Mouse (Mus musculus): ENCODE data around the gene Plin3. TPM values are rescaled to one million over a fixed set of nuclear protein-coding genes. Genes with fewer than 3 reads are reported as not detected.
A peak's percentile ranks its signal among the peaks of the same experiment; 100 is the strongest.

The Plin3 gene
- polyA plus RNA-seq, 2 experiments = 41.0 to 90.3 TPM

- Histone ChIP-seq H3K4me2 (replicated peaks; ENCODE audit: low read depth, low read length, severe bottlenecking) (peak overlapping the region; percentile 81), H3K36me3 (ENCODE audit: control insufficient read depth, insufficient read depth, low read length) (peaks cover 41% of the 10 kb centered on the region), H3K27me3 (ENCODE audit: control insufficient read depth, insufficient read depth, low read length) (no peaks in the 10 kb centered on the region), H3K27ac (replicated peaks; ENCODE audit: low read depth, low read length) (no peak overlapping the region), H3K4me1 (ENCODE audit: control insufficient read depth, insufficient read depth, low read length) (peaks cover 11% of the 10 kb centered on the region; the same call in 1 of the 2 replicates), H3K4me3 (replicated peaks; ENCODE audit: low read length) (peak overlapping the region; percentile 65), H3K9ac (ENCODE audit: low read depth, low read length, severe bottlenecking) (peak overlapping the region; percentile 55), H3K9me3 (ENCODE audit: control insufficient read depth, low read length) (no peaks in the 10 kb centered on the region)
- no peak for TF ChIP-seq POLR2A (IDR thresholded peaks at IDR 0.05; ENCODE audit: borderline replicate concordance, extremely low read depth, insufficient read depth, insufficient read length)
- WGBS = 11% methylated on average over 48 of the region's 58 CpGs
- no peak for DNase-seq (ENCODE audit: low spot score)
- no peak for ATAC-seq (ENCODE audit: low FRiP score, low read depth)
Measured at GRCm38 (mm10) chr17:56257181-56257894, 35.3 kb downstream of the Plin3 start.

GRCm38 (mm10) chr17:56256239-56256881, 36.3 kb downstream of the Plin3 start, which contains the start of gene Fem1a:
Gene Fem1a (plus strand): TSS chr17:56256810.
- peaks cover 31% of the 10 kb centered on the region for H3K36me3 ChIP-seq (ENCODE audit: control insufficient read depth, insufficient read depth, low read length)
- no peaks in the 10 kb centered on the region for H3K27me3 ChIP-seq (ENCODE audit: control insufficient read depth, insufficient read depth, low read length)
- peak within 1 kb of the TSS; percentile 65 for H3K4me3 ChIP-seq (replicated peaks; ENCODE audit: low read length)
- TF ChIP-seq POLR2A (IDR thresholded peaks at IDR 0.05; ENCODE audit: borderline replicate concordance, extremely low read depth, insufficient read depth, insufficient read length) = no peak
- H3K4me2 ChIP-seq (replicated peaks; ENCODE audit: low read depth, low read length, severe bottlenecking) = peak within 1 kb of the TSS; percentile 81
- WGBS = under 1% methylated on average over 28 of the region's 28 CpGs
- peak within 1 kb of the TSS; percentile 55 for H3K9ac ChIP-seq (ENCODE audit: low read depth, low read length, severe bottlenecking)
- peak within 1 kb of the TSS; percentile 82 for H3K27ac ChIP-seq (replicated peaks; ENCODE audit: low read depth, low read length)
- H3K9me3 ChIP-seq (ENCODE audit: control insufficient read depth, low read length) = no peaks in the 10 kb centered on the region
- peaks cover 11% of the 10 kb centered on the region; the same call in 1 of the 2 replicates for H3K4me1 ChIP-seq (ENCODE audit: control insufficient read depth, insufficient read depth, low read length)
- DNase-seq (ENCODE audit: low spot score) (peak; percentile 99), ATAC-seq (ENCODE audit: low FRiP score, low read depth) (peak; percentile 92)

GRCm38 (mm10) chr17:56255863-56256238, 36.8 kb downstream of the Plin3 start:
- H3K27ac ChIP-seq (replicated peaks; ENCODE audit: low read depth, low read length) = peak overlapping the region; percentile 82
- peaks cover 27% of the 10 kb centered on the region for H3K36me3 ChIP-seq (ENCODE audit: control insufficient read depth, insufficient read depth, low read length)
- H3K4me3 ChIP-seq (replicated peaks; ENCODE audit: low read length) = peak overlapping the region; percentile 65
- peak overlapping the region; percentile 58 for H3K4me2 ChIP-seq (replicated peaks; ENCODE audit: low read depth, low read length, severe bottlenecking)
- no peaks in the 10 kb centered on the region for H3K27me3 ChIP-seq (ENCODE audit: control insufficient read depth, insufficient read depth, low read length)
- no peak for TF ChIP-seq POLR2A (IDR thresholded peaks at IDR 0.05; ENCODE audit: borderline replicate concordance, extremely low read depth, insufficient read depth, insufficient read length)
- H3K4me1 ChIP-seq (ENCODE audit: control insufficient read depth, insufficient read depth, low read length) = peaks cover 11% of the 10 kb centered on the region; the same call in 1 of the 2 replicates
- 0% methylated on average over 32 of the region's 32 CpGs for WGBS
- peak overlapping the region; percentile 12; the same call in 1 of the 2 replicates for H3K9ac ChIP-seq (ENCODE audit: low read depth, low read length, severe bottlenecking)
- ATAC-seq (ENCODE audit: low FRiP score, low read depth) = peak; percentile 94
- DNase-seq (ENCODE audit: low spot score) = peak; percentile 98
- H3K9me3 ChIP-seq (ENCODE audit: control insufficient read depth, low read length) = no peaks in the 10 kb centered on the region

GRCm38 (mm10) chr17:56255429-56255828, 37.2 kb downstream of the Plin3 start:
- TF ChIP-seq POLR2A (IDR thresholded peaks at IDR 0.05; ENCODE audit: borderline replicate concordance, extremely low read depth, insufficient read depth, insufficient read length) = no peak
- Histone ChIP-seq H3K9me3 (ENCODE audit: control insufficient read depth, low read length) (no peaks in the 10 kb centered on the region), H3K36me3 (ENCODE audit: control insufficient read depth, insufficient read depth, low read length) (peaks cover 22% of the 10 kb centered on the region), H3K27me3 (ENCODE audit: control insufficient read depth, insufficient read depth, low read length) (no peaks in the 10 kb centered on the region), H3K4me2 (replicated peaks; ENCODE audit: low read depth, low read length, severe bottlenecking) (peak overlapping the region; percentile 38), H3K9ac (ENCODE audit: low read depth, low read length, severe bottlenecking) (no peak overlapping the region), H3K4me3 (replicated peaks; ENCODE audit: low read length) (peak overlapping the region; percentile 13; the same call in 1 of the 2 replicates), H3K4me1 (ENCODE audit: control insufficient read depth, insufficient read depth, low read length) (peaks cover 11% of the 10 kb centered on the region; the same call in 1 of the 2 replicates), H3K27ac (replicated peaks; ENCODE audit: low read depth, low read length) (peak overlapping the region; percentile 58)
- peak; percentile 7; the same call in 1 of the 2 replicates for ATAC-seq (ENCODE audit: low FRiP score, low read depth)
- no peak for DNase-seq (ENCODE audit: low spot score)
- WGBS = 17% methylated on average over 9 of the region's 9 CpGs

GRCm38 (mm10) chr17:56254695-56255094, 38.0 kb downstream of the Plin3 start:
- no peak overlapping the region for H3K9ac ChIP-seq (ENCODE audit: low read depth, low read length, severe bottlenecking)
- peaks cover 15% of the 10 kb centered on the region for H3K36me3 ChIP-seq (ENCODE audit: control insufficient read depth, insufficient read depth, low read length)
- DNase-seq (ENCODE audit: low spot score) = no peak
- no peaks in the 10 kb centered on the region for H3K27me3 ChIP-seq (ENCODE audit: control insufficient read depth, insufficient read depth, low read length)
- no peak for TF ChIP-seq POLR2A (IDR thresholded peaks at IDR 0.05; ENCODE audit: borderline replicate concordance, extremely low read depth, insufficient read depth, insufficient read length)
- H3K4me3 ChIP-seq (replicated peaks; ENCODE audit: low read length) = no peak overlapping the region
- peaks cover 11% of the 10 kb centered on the region; the same call in 1 of the 2 replicates for H3K4me1 ChIP-seq (ENCODE audit: control insufficient read depth, insufficient read depth, low read length)
- WGBS = 78% methylated on average over 4 of the region's 4 CpGs
- ATAC-seq (ENCODE audit: low FRiP score, low read depth) = no peak
- H3K4me2 ChIP-seq (replicated peaks; ENCODE audit: low read depth, low read length, severe bottlenecking) = no peak overlapping the region
- H3K27ac ChIP-seq (replicated peaks; ENCODE audit: low read depth, low read length) = no peak overlapping the region
- H3K9me3 ChIP-seq (ENCODE audit: control insufficient read depth, low read length) = no peaks in the 10 kb centered on the region
